ENCODE assay signal across 11 mouse cellular contexts in genomic region chr10:25430862-25431261, GRCm38 (mm10).
DNase-seq lines count a peak whose midpoint lies in the region; ATAC-seq and TF ChIP-seq lines count a peak whose summit lies in the region.
"Had no signal": no experiment of that assay in that cellular context is flagged by ENCODE, and none has a peak within 500 bp of the region (broad histone marks: within the 10 kb centered on the region; RNA-seq: fewer than 3 reads in every experiment).

No protein-coding gene starts in this region.

- H3K4me1 ChIP-seq in kidney, adult 2 months (ENCODE audit: control insufficient read depth, insufficient read depth, low read length) = no peaks in the 10 kb centered on the region
- H3K4me1 ChIP-seq in embryonic facial prominence, embryonic 12.5 days = peaks cover 44% of the 10 kb centered on the region
- peaks cover 47% of the 10 kb centered on the region for H3K4me1 ChIP-seq in midbrain, embryonic 10.5 days

- no peak for ATAC-seq in embryonic facial prominence, embryonic 12.5 days (ENCODE audit: insufficient number of reproducible peaks, insufficient read depth, low FRiP score, low TSS enrichment)
- ATAC-seq: CD4-positive, CD25-positive, alpha-beta regulatory T cell, adult 4 months; intestine, embryonic 16.5 days had no signal

- DNase-seq in kidney, postnatal 10 days = peak; percentile 18
- no peak for DNase-seq in kidney, adult 2 months
- peak; percentile 35 for DNase-seq in heart, postnatal 25 days (ENCODE audit: low spot score)
- DNase-seq in retina, postnatal 1 day = peak; percentile 68
- no peak for DNase-seq in cerebellum, adult 11-12 months
- no peak for DNase-seq in midbrain, embryonic 10.5 days (ENCODE audit: low spot score)
- no peak for DNase-seq in left cerebral cortex, postnatal 4 days
- DNase-seq: gastrocnemius, postnatal 25 days had no signal

- TF ChIP-seq POLR2A in kidney, adult 2 months (IDR thresholded peaks at IDR 0.05; ENCODE audit: low read depth, low read length) = no peak

- no peak overlapping the region for H3K4me2 ChIP-seq in embryonic facial prominence, embryonic 12.5 days (replicated peaks)

- intact Hi-C loops in heart, postnatal 25 days (cut with DNase I) = loop anchor here (10.0 kb wide), 1 partner anchor 54 kb away; no protein-coding TSS in a partner anchor
- intact Hi-C loops in left cerebral cortex, postnatal 4 days (cut with DNase I) = no loop called here

- no peaks in the 10 kb centered on the region for H3K27me3 ChIP-seq in kidney, adult 2 months (replicated peaks; ENCODE audit: control insufficient read depth, insufficient read depth, low read length)
- H3K27me3 ChIP-seq in embryonic facial prominence, embryonic 12.5 days = no peaks in the 10 kb centered on the region
- no peaks in the 10 kb centered on the region for H3K27me3 ChIP-seq in midbrain, embryonic 10.5 days (ENCODE audit: low read depth, poor library complexity, severe bottlenecking)

- no peak overlapping the region for H3K27ac ChIP-seq in kidney, adult 2 months (ENCODE audit: insufficient read depth, low read depth, low read length)
- H3K27ac ChIP-seq in embryonic facial prominence, embryonic 12.5 days = 0 out of 2 replicates have a peak overlapping the region, but pooled peaks have one; percentile 46
- no peak overlapping the region for H3K27ac ChIP-seq in midbrain, embryonic 10.5 days (replicated peaks)

- WGBS in kidney, adult 2 months = 52% methylated on average over 6 of the region's 6 CpGs
- WGBS in embryonic facial prominence, embryonic 12.5 days = 27% methylated on average over 6 of the region's 6 CpGs
- 59% methylated on average over 6 of the region's 6 CpGs for WGBS in midbrain, embryonic 10.5 days

- no peak for TF ChIP-seq CTCF in kidney, adult 2 months (conservative IDR thresholded peaks at IDR 0.05; ENCODE audit: insufficient read depth, insufficient read length, low read depth, low read length)

- H3K9ac ChIP-seq in embryonic facial prominence, embryonic 12.5 days = no peak overlapping the region

- H3K36me3 ChIP-seq in kidney, adult 2 months (ENCODE audit: control insufficient read depth, insufficient read depth, low read length) = no peaks in the 10 kb centered on the region
- no peaks in the 10 kb centered on the region for H3K36me3 ChIP-seq in embryonic facial prominence, embryonic 12.5 days
- no peaks in the 10 kb centered on the region for H3K36me3 ChIP-seq in midbrain, embryonic 10.5 days

- H3K4me3 ChIP-seq in kidney, adult 2 months (ENCODE audit: insufficient read depth, low read depth, low read length) = no peak overlapping the region
- no peak overlapping the region for H3K4me3 ChIP-seq in embryonic facial prominence, embryonic 12.5 days
- H3K4me3 ChIP-seq in midbrain, embryonic 10.5 days = no peak overlapping the region

- no peaks in the 10 kb centered on the region for H3K9me3 ChIP-seq in embryonic facial prominence, embryonic 12.5 days
- H3K9me3 ChIP-seq in midbrain, embryonic 10.5 days (replicated peaks) = no peaks in the 10 kb centered on the region

Comparison
In these comparisons a context has a peak if more than half of its experiments do, and no peak if none do; other contexts are left out.
1. DNase-seq: peak in kidney, postnatal 10 days (single experiment), heart, postnatal 25 days (single experiment) and retina, postnatal 1 day (single experiment); none in kidney, adult 2 months (single experiment), cerebellum, adult 11-12 months (single experiment), midbrain, embryonic 10.5 days (single experiment) and left cerebral cortex, postnatal 4 days (single experiment).